Mouse (Mus musculus): ENCODE measurements around the gene Stim1. TPM values are rescaled to one million over a fixed set of nuclear protein-coding genes. Genes with fewer than 3 reads are reported as not detected.
"Not testable (repeated sequence)": the region's sequence is repeated elsewhere in the genome, so short reads cannot be mapped to it uniquely, and the experiment has no call there.

Gene Stim1
- polyA plus RNA-seq, 1 experiment from 2014 or later: 23.3 TPM

- H3K4me2 ChIP-seq: no peak within 1 kb of the TSS
- ATAC-seq (replicated peaks; ENCODE audit: low FRiP score): no peak
Measured at GRCm38 (mm10) chr7:102255954-102256353, 11.7 kb upstream of the Stim1 start, which contains the start of gene Rhog. Rhog (minus strand) TSS chr7:102256054.

GRCm38 (mm10) chr7:102256636-102257035, 11.0 kb upstream of the Stim1 start:
- no peaks in the 10 kb centered on the region for H3K9me3 ChIP-seq (ENCODE audit: control insufficient read depth, low read length)

More at GRCm38 (mm10) chr7:102255954-102256353, 11.7 kb upstream of the Stim1 start, which contains the start of gene Rhog:
- Histone ChIP-seq H3K4me3 (ENCODE audit: low read depth, low read length) (no peak within 1 kb of the TSS), H3K9me3 (ENCODE audit: control insufficient read depth, low read length) (no peaks in the 10 kb centered on the region), H3K36me3 (ENCODE audit: control insufficient read depth, insufficient read depth, low read length) (no peaks in the 10 kb centered on the region), H3K9ac (ENCODE audit: low read depth, low read length) (no peak within 1 kb of the TSS), H3K27ac (ENCODE audit: low read depth, low read length) (no peak within 1 kb of the TSS), H3K4me1 (replicated peaks; ENCODE audit: control insufficient read depth, insufficient read depth, low read length) (peaks cover 7% of the 10 kb centered on the region; the same call in 1 of the 2 replicates), H3K27me3 (replicated peaks; ENCODE audit: control insufficient read depth, insufficient read depth, low read length) (no peaks in the 10 kb centered on the region)
- no peak for DNase-seq (ENCODE audit: low spot score)
- WGBS: 78% methylated on average over 3 of the region's 3 CpGs

GRCm38 (mm10) chr7:102258189-102258588, 9.4 kb upstream of the Stim1 start:
- H3K9me3 ChIP-seq (ENCODE audit: control insufficient read depth, low read length): no peaks in the 10 kb centered on the region
- H3K27ac ChIP-seq (ENCODE audit: low read depth, low read length): no peak overlapping the region
- ATAC-seq (replicated peaks; ENCODE audit: low FRiP score) (peak; percentile 53), DNase-seq (ENCODE audit: low spot score) (no peak)
- H3K4me2 ChIP-seq: no peak overlapping the region
- no peaks in the 10 kb centered on the region for H3K27me3 ChIP-seq (replicated peaks; ENCODE audit: control insufficient read depth, insufficient read depth, low read length)
- no peak overlapping the region for H3K9ac ChIP-seq (ENCODE audit: low read depth, low read length)
- 23% methylated on average over 4 of the region's 4 CpGs for WGBS
- no peaks in the 10 kb centered on the region for H3K36me3 ChIP-seq (ENCODE audit: control insufficient read depth, insufficient read depth, low read length)
- peaks cover 4% of the 10 kb centered on the region; the same call in 1 of the 2 replicates for H3K4me1 ChIP-seq (replicated peaks; ENCODE audit: control insufficient read depth, insufficient read depth, low read length)
- H3K4me3 ChIP-seq (ENCODE audit: low read depth, low read length): no peak overlapping the region

More at GRCm38 (mm10) chr7:102256636-102257035, 11.0 kb upstream of the Stim1 start:
- DNase-seq (ENCODE audit: low spot score) (no peak), ATAC-seq (replicated peaks; ENCODE audit: low FRiP score) (no peak)
- WGBS: 78% methylated on average over 3 of the region's 3 CpGs
- Histone ChIP-seq H3K36me3 (ENCODE audit: control insufficient read depth, insufficient read depth, low read length) (no peaks in the 10 kb centered on the region), H3K4me3 (ENCODE audit: low read depth, low read length) (no peak overlapping the region), H3K9ac (ENCODE audit: low read depth, low read length) (no peak overlapping the region), H3K27ac (ENCODE audit: low read depth, low read length) (no peak overlapping the region), H3K4me2 (no peak overlapping the region), H3K4me1 (replicated peaks; ENCODE audit: control insufficient read depth, insufficient read depth, low read length) (peaks cover 5% of the 10 kb centered on the region; the same call in 1 of the 2 replicates), H3K27me3 (replicated peaks; ENCODE audit: control insufficient read depth, insufficient read depth, low read length) (no peaks in the 10 kb centered on the region)

GRCm38 (mm10) chr7:102258753-102259152, 8.9 kb upstream of the Stim1 start:
- H3K27ac ChIP-seq (ENCODE audit: low read depth, low read length): no peak overlapping the region
- no peaks in the 10 kb centered on the region for H3K27me3 ChIP-seq (replicated peaks; ENCODE audit: control insufficient read depth, insufficient read depth, low read length)
- H3K4me2 ChIP-seq: no peak overlapping the region
- no peaks in the 10 kb centered on the region for H3K9me3 ChIP-seq (ENCODE audit: control insufficient read depth, low read length)
- no peak for DNase-seq (ENCODE audit: low spot score)
- no peaks in the 10 kb centered on the region for H3K36me3 ChIP-seq (ENCODE audit: control insufficient read depth, insufficient read depth, low read length)
- ATAC-seq (replicated peaks; ENCODE audit: low FRiP score): no peak
- WGBS: 60% methylated on average over 3 of the region's 3 CpGs
- H3K4me3 ChIP-seq (ENCODE audit: low read depth, low read length): no peak overlapping the region
- no peak overlapping the region for H3K9ac ChIP-seq (ENCODE audit: low read depth, low read length)
- H3K4me1 ChIP-seq (replicated peaks; ENCODE audit: control insufficient read depth, insufficient read depth, low read length): peaks cover 2% of the 10 kb centered on the region; the same call in 1 of the 2 replicates

GRCm38 (mm10) chr7:102259716-102260479, 7.7 kb upstream of the Stim1 start:
- H3K4me2 ChIP-seq: no peak overlapping the region
- H3K9ac ChIP-seq (ENCODE audit: low read depth, low read length): no peak overlapping the region
- H3K36me3 ChIP-seq (ENCODE audit: control insufficient read depth, insufficient read depth, low read length): no peaks in the 10 kb centered on the region
- H3K27ac ChIP-seq (ENCODE audit: low read depth, low read length): no peak overlapping the region
- H3K4me3 ChIP-seq (ENCODE audit: low read depth, low read length): no peak overlapping the region
- H3K9me3 ChIP-seq (ENCODE audit: control insufficient read depth, low read length): no peaks in the 10 kb centered on the region
- H3K27me3 ChIP-seq (replicated peaks; ENCODE audit: control insufficient read depth, insufficient read depth, low read length): no peaks in the 10 kb centered on the region
- no peak for DNase-seq (ENCODE audit: low spot score)
- ATAC-seq (replicated peaks; ENCODE audit: low FRiP score): no peak
- 82% methylated on average over 10 of the region's 10 CpGs for WGBS
- H3K4me1 ChIP-seq (replicated peaks; ENCODE audit: control insufficient read depth, insufficient read depth, low read length): no peaks in the 10 kb centered on the region

- Histone ChIP-seq H3K9me3 (ENCODE audit: control insufficient read depth, low read length) (no peaks in the 10 kb centered on the region), H3K27ac (ENCODE audit: low read depth, low read length) (no peak overlapping the region), H3K4me2 (no peak overlapping the region), H3K4me3 (ENCODE audit: low read depth, low read length) (no peak overlapping the region), H3K36me3 (ENCODE audit: control insufficient read depth, insufficient read depth, low read length) (no peaks in the 10 kb centered on the region), H3K9ac (ENCODE audit: low read depth, low read length) (no peak overlapping the region), H3K4me1 (replicated peaks; ENCODE audit: control insufficient read depth, insufficient read depth, low read length) (0 out of 2 replicates have a peak, but pooled peaks cover 2% of the 10 kb centered on the region), H3K27me3 (replicated peaks; ENCODE audit: control insufficient read depth, insufficient read depth, low read length) (no peaks in the 10 kb centered on the region)
- no peak for ATAC-seq (replicated peaks; ENCODE audit: low FRiP score)
- DNase-seq (ENCODE audit: low spot score): no peak
- 87% methylated on average over 1 of the region's 1 CpGs for WGBS
Measured at GRCm38 (mm10) chr7:102260518-102260917, 7.1 kb upstream of the Stim1 start.

- H3K9ac ChIP-seq (ENCODE audit: low read depth, low read length): no peak overlapping the region
- DNase-seq (ENCODE audit: low spot score): no peak
- no peak overlapping the region for H3K4me2 ChIP-seq
- peaks cover 10% of the 10 kb centered on the region; the same call in 1 of the 2 replicates for H3K4me1 ChIP-seq (replicated peaks; ENCODE audit: control insufficient read depth, insufficient read depth, low read length)
- H3K4me3 ChIP-seq (ENCODE audit: low read depth, low read length): no peak overlapping the region
- no peaks in the 10 kb centered on the region for H3K36me3 ChIP-seq (ENCODE audit: control insufficient read depth, insufficient read depth, low read length)
- no peaks in the 10 kb centered on the region for H3K27me3 ChIP-seq (replicated peaks; ENCODE audit: control insufficient read depth, insufficient read depth, low read length)
- no peak for ATAC-seq (replicated peaks; ENCODE audit: low FRiP score)
- 83% methylated on average over 2 of the region's 2 CpGs for WGBS
- no peaks in the 10 kb centered on the region for H3K9me3 ChIP-seq (ENCODE audit: control insufficient read depth, low read length)
- no peak overlapping the region for H3K27ac ChIP-seq (ENCODE audit: low read depth, low read length)
Measured at GRCm38 (mm10) chr7:102263020-102263419, 4.6 kb upstream of the Stim1 start.

GRCm38 (mm10) chr7:102266021-102266400, 1.6 kb upstream of the Stim1 start:
- peak overlapping the region; percentile 46; the same call in 1 of the 2 replicates for H3K9ac ChIP-seq (ENCODE audit: low read depth, low read length)
- not testable (repeated sequence) for H3K4me3 ChIP-seq (ENCODE audit: low read depth, low read length); H3K9me3 ChIP-seq (ENCODE audit: control insufficient read depth, low read length); DNase-seq (ENCODE audit: low spot score); H3K27me3 ChIP-seq (replicated peaks; ENCODE audit: control insufficient read depth, insufficient read depth, low read length); ATAC-seq (replicated peaks; ENCODE audit: low FRiP score); H3K36me3 ChIP-seq (ENCODE audit: control insufficient read depth, insufficient read depth, low read length)
- peak overlapping the region; percentile 96 for H3K4me2 ChIP-seq
- WGBS: 79% methylated on average over 10 of the region's 10 CpGs
- H3K27ac ChIP-seq (ENCODE audit: low read depth, low read length): peak overlapping the region; percentile 68
- peaks cover 29% of the 10 kb centered on the region for H3K4me1 ChIP-seq (replicated peaks; ENCODE audit: control insufficient read depth, insufficient read depth, low read length)

All from liver, embryonic 11.5 days (tissue).